Mouse (Mus musculus) retina, embryonic 14.5 days (tissue): ENCODE results near the gene Nr4a2.
A peak's percentile ranks its signal among the peaks of the same experiment; 100 is the strongest.

Experiments used
- DNase-seq: peaks from one replicate; pipeline ENCODE4 v3.0.0-alpha.2; 2015; ENCODE audit warnings: low spot score

The Nr4a2 gene

GRCm38 (mm10) chr2:57111791-57112538, 11.8 kb downstream of the Nr4a2 start:
- peak; percentile 28 for DNase-seq

- DNase-seq = peak; percentile 54
Measured at GRCm38 (mm10) chr2:57111011-57111790, 12.6 kb downstream of the Nr4a2 start.

- no peak for DNase-seq
Measured at GRCm38 (mm10) chr2:57110401-57110800, 13.4 kb downstream of the Nr4a2 start.

- peak; percentile 33 for DNase-seq
Measured at GRCm38 (mm10) chr2:57109926-57110325, 13.9 kb downstream of the Nr4a2 start.

- DNase-seq = no peak
Measured at GRCm38 (mm10) chr2:57109301-57109700, 14.5 kb downstream of the Nr4a2 start.

- DNase-seq = no peak
Measured at GRCm38 (mm10) chr2:57108349-57108930, 15.4 kb downstream of the Nr4a2 start.

- DNase-seq = no peak
Measured at GRCm38 (mm10) chr2:57105401-57105800, 18.4 kb downstream of the Nr4a2 start.

GRCm38 (mm10) chr2:57104731-57105130, 19.1 kb downstream of the Nr4a2 start:
- DNase-seq = peak; percentile 38

- DNase-seq = peak; percentile 30
Measured at GRCm38 (mm10) chr2:57103845-57104660, 19.8 kb downstream of the Nr4a2 start.

GRCm38 (mm10) chr2:57102856-57103844, 20.7 kb downstream of the Nr4a2 start:
- peak; percentile 50 for DNase-seq

- DNase-seq = peak; percentile 54
Measured at GRCm38 (mm10) chr2:57102091-57102855, 21.5 kb downstream of the Nr4a2 start.

GRCm38 (mm10) chr2:57100241-57100640, 23.6 kb downstream of the Nr4a2 start:
- DNase-seq = no peak

GRCm38 (mm10) chr2:57072452-57072851, 51.4 kb downstream of the Nr4a2 start:
- no peak for DNase-seq

GRCm38 (mm10) chr2:57063480-57063879, 60.3 kb downstream of the Nr4a2 start:
- no peak for DNase-seq
